19 mouse cellular contexts compared by ENCODE assay signal in genomic region chr9:27322277-27322676, GRCm38 (mm10). TPM values are rescaled to one million over a fixed set of nuclear protein-coding genes. Genes with fewer than 3 reads are reported as not detected.
DNase-seq lines count a peak whose midpoint lies in the region; ATAC-seq and TF ChIP-seq lines count a peak whose summit lies in the region.
"Had no signal": no experiment of that assay in that cellular context is flagged by ENCODE, and none has a peak within 500 bp of the region (broad histone marks: within the 10 kb centered on the region; RNA-seq: fewer than 3 reads in every experiment).

No protein-coding gene starts in this region.

- TF ChIP-seq POLR2A in cerebellum, adult 2 months (IDR thresholded peaks at IDR 0.05; ENCODE audit: borderline replicate concordance, insufficient read depth, low read length) = no peak

- 0 out of 2 replicates have a peak, but pooled peaks cover 2% of the 10 kb centered on the region for H3K27me3 ChIP-seq in hindbrain, embryonic 15.5 days
- H3K27me3 ChIP-seq in hindbrain, embryonic 10.5 days (ENCODE audit: insufficient read depth, poor library complexity, severe bottlenecking) = no peaks in the 10 kb centered on the region
- H3K27me3 ChIP-seq in neural tube, embryonic 13.5 days = no peaks in the 10 kb centered on the region
- H3K27me3 ChIP-seq in neural tube, embryonic 15.5 days (replicated peaks) = peaks cover 4% of the 10 kb centered on the region
- H3K27me3 ChIP-seq in cerebellum, adult 2 months (ENCODE audit: control insufficient read depth, insufficient read depth, low read length) = no peaks in the 10 kb centered on the region
- H3K27me3 ChIP-seq: Patski had no signal

- no peaks in the 10 kb centered on the region for H3K9me3 ChIP-seq in hindbrain, embryonic 15.5 days
- H3K9me3 ChIP-seq in hindbrain, embryonic 10.5 days = no peaks in the 10 kb centered on the region
- H3K9me3 ChIP-seq in neural tube, embryonic 13.5 days = no peaks in the 10 kb centered on the region
- no peaks in the 10 kb centered on the region for H3K9me3 ChIP-seq in neural tube, embryonic 15.5 days (replicated peaks)
- H3K9me3 ChIP-seq: embryonic facial prominence, embryonic 10.5 days; heart, embryonic 12.5 days had no signal

- H3K9ac ChIP-seq in hindbrain, embryonic 15.5 days = no peak overlapping the region
- H3K9ac ChIP-seq in neural tube, embryonic 13.5 days = no peak overlapping the region
- H3K9ac ChIP-seq in neural tube, embryonic 15.5 days (replicated peaks) = no peak overlapping the region
- H3K9ac ChIP-seq: heart, embryonic 12.5 days had no signal

- peaks cover 49% of the 10 kb centered on the region for H3K36me3 ChIP-seq in hindbrain, embryonic 15.5 days
- peaks cover 75% of the 10 kb centered on the region for H3K36me3 ChIP-seq in hindbrain, embryonic 10.5 days
- peaks cover 66% of the 10 kb centered on the region for H3K36me3 ChIP-seq in neural tube, embryonic 13.5 days
- peaks cover 55% of the 10 kb centered on the region for H3K36me3 ChIP-seq in neural tube, embryonic 15.5 days
- H3K36me3 ChIP-seq: heart, embryonic 12.5 days had no signal

- no peak overlapping the region for H3K27ac ChIP-seq in hindbrain, embryonic 15.5 days (replicated peaks)
- no peak overlapping the region for H3K27ac ChIP-seq in hindbrain, embryonic 10.5 days
- H3K27ac ChIP-seq in neural tube, embryonic 13.5 days (replicated peaks) = no peak overlapping the region
- no peak overlapping the region for H3K27ac ChIP-seq in neural tube, embryonic 15.5 days (replicated peaks)
- H3K27ac ChIP-seq in cerebellum, adult 2 months (ENCODE audit: insufficient read depth, low read length) = no peak overlapping the region
- H3K27ac ChIP-seq: embryonic facial prominence, embryonic 10.5 days had no signal

- H3K4me2 ChIP-seq in hindbrain, embryonic 15.5 days = no peak overlapping the region
- H3K4me2 ChIP-seq in neural tube, embryonic 13.5 days = no peak overlapping the region
- no peak overlapping the region for H3K4me2 ChIP-seq in neural tube, embryonic 15.5 days
- H3K4me2 ChIP-seq: heart, embryonic 12.5 days had no signal

- peaks cover 6% of the 10 kb centered on the region; the same call in 1 of the 2 replicates for H3K4me1 ChIP-seq in hindbrain, embryonic 15.5 days (replicated peaks)
- no peaks in the 10 kb centered on the region; the same call in 1 of the 2 replicates for H3K4me1 ChIP-seq in hindbrain, embryonic 10.5 days (replicated peaks)
- H3K4me1 ChIP-seq in neural tube, embryonic 13.5 days (replicated peaks) = peaks cover 10% of the 10 kb centered on the region
- peaks cover 10% of the 10 kb centered on the region; the same call in 1 of the 2 replicates for H3K4me1 ChIP-seq in neural tube, embryonic 15.5 days
- peaks cover 43% of the 10 kb centered on the region for H3K4me1 ChIP-seq in cerebellum, adult 2 months (ENCODE audit: control insufficient read depth, insufficient read depth, low read length)
- H3K4me1 ChIP-seq: embryonic facial prominence, embryonic 10.5 days; heart, embryonic 12.5 days had no signal

- 65% methylated on average over 7 of the region's 7 CpGs for WGBS in hindbrain, embryonic 15.5 days
- 95% methylated on average over 7 of the region's 7 CpGs for WGBS in hindbrain, embryonic 10.5 days
- 68% methylated on average over 7 of the region's 7 CpGs for WGBS in neural tube, embryonic 13.5 days
- 64% methylated on average over 7 of the region's 7 CpGs for WGBS in neural tube, embryonic 15.5 days
- WGBS in cerebellum, adult 2 months = 8% methylated on average over 7 of the region's 7 CpGs

- H3K4me3 ChIP-seq in hindbrain, embryonic 15.5 days = no peak overlapping the region
- no peak overlapping the region for H3K4me3 ChIP-seq in hindbrain, embryonic 10.5 days
- no peak overlapping the region for H3K4me3 ChIP-seq in neural tube, embryonic 13.5 days
- H3K4me3 ChIP-seq in neural tube, embryonic 15.5 days (replicated peaks) = no peak overlapping the region
- H3K4me3 ChIP-seq in cerebellum, adult 2 months (replicated peaks; ENCODE audit: insufficient read depth, low read depth, low read length) = no peak overlapping the region
- H3K4me3 ChIP-seq: embryonic facial prominence, embryonic 10.5 days; heart, embryonic 12.5 days had no signal

- no peak for TF ChIP-seq CTCF in cerebellum, adult 2 months (IDR thresholded peaks at IDR 0.05; ENCODE audit: borderline replicate concordance, insufficient read depth, low read depth, low read length)

- peak; percentile 36; the same call in 1 of the 2 replicates for ATAC-seq in hindbrain, embryonic 15.5 days (ENCODE audit: low FRiP score, low read depth)
- peak; percentile 48; the same call in 1 of the 2 replicates for ATAC-seq in neural tube, embryonic 13.5 days (ENCODE audit: low read depth)
- no peak for ATAC-seq in neural tube, embryonic 15.5 days (ENCODE audit: low FRiP score)
- ATAC-seq: inflammation-experienced regulatory T-cells, adult 6 months; lung, postnatal 0 days; Patski had no signal

- DNase-seq in hindbrain, embryonic 10.5 days (ENCODE audit: low spot score) = no peak
- peak; percentile 69 to 73 for DNase-seq in cerebellum, adult 2 months
- DNase-seq in cerebellum, postnatal 25 days = peak; percentile 67 to 76
- DNase-seq in heart, adult 18-20 months = no peak
- no peak for DNase-seq in Muller cell, postnatal 12 days (ENCODE audit: inconsistent ontology term)
- DNase-seq: adrenal gland, adult 8-10 months; heart, postnatal 14 days; kidney, adult 8-10 months; kidney, postnatal 14 days; liver; spleen, adult 18-20 months had no signal

RNA-seq across cellular contexts. Expression of gene Igsf9b, which starts 23.3 kb away (rescaled TPM):
- polyA plus RNA-seq in hindbrain, embryonic 15.5 days (2015; fragmentation: Nextera tagmentation; extraction: Ambion mirVana) = 23.2 and 25.4 TPM in 2 replicates
- polyA plus RNA-seq in hindbrain, embryonic 10.5 days (2016; fragmentation: Nextera tagmentation; extraction: Ambion mirVana) = 6.8 and 6.9 TPM in 2 replicates
- polyA plus RNA-seq in neural tube, embryonic 13.5 days (2015; fragmentation: Nextera tagmentation; extraction: Ambion mirVana) = 12.6 and 14.3 TPM in 2 replicates
- polyA plus RNA-seq in neural tube, embryonic 15.5 days (2015; fragmentation: Nextera tagmentation; extraction: Ambion mirVana) = 19.0 and 23.2 TPM in 2 replicates
- polyA plus RNA-seq in cerebellum, adult 2 months (2012; rRNA removed) = 25.7 and 31.6 TPM in 2 replicates
- 1 to 10 TPM; 3.6 to 3.8 TPM for total RNA-seq in heart, adult 18-20 months (2021)

Comparison
In these comparisons a context has a peak if more than half of its experiments do, and no peak if none do; other contexts are left out.
1. DNase-seq: peak in cerebellum, adult 2 months (2 of 2) and cerebellum, postnatal 25 days (2 of 2); none in hindbrain, embryonic 10.5 days (single experiment), heart, adult 18-20 months (0 of 2) and Muller cell, postnatal 12 days (single experiment).